Mouse (Mus musculus): Measurements from ENCODE around the gene Clcnkb.

- no peak for TF ChIP-seq POLR2A (IDR thresholded peaks at IDR 0.05; ENCODE audit: control insufficient read depth in 1 of 2, insufficient read depth in 1 of 2, low read depth in 1 of 2, low read length in 2 of 2, poor library complexity in 1 of 2)
- no peak for TF ChIP-seq CTCF (IDR thresholded peaks at IDR 0.05 in 2 of 3, conservative IDR thresholded peaks at IDR 0.05 in 1 of 3; ENCODE audit: control insufficient read depth in 1 of 3, insufficient read depth in 1 of 3, low read depth in 2 of 3, low read length in 3 of 3, poor library complexity in 1 of 3, severe bottlenecking in 1 of 3)
- TF ChIP-seq POLR2AphosphoS2 (IDR thresholded peaks at IDR 0.05; ENCODE audit: low read length): no peak
- no peak for TF ChIP-seq TCF12 (IDR thresholded peaks at IDR 0.05; ENCODE audit: low read depth, low read length)
- TF ChIP-seq EP300 (IDR thresholded peaks at IDR 0.05; ENCODE audit: low read depth in 1 of 2, low read length in 2 of 2): no peak
- TF ChIP-seq ZC3H11A (IDR thresholded peaks at IDR 0.05; ENCODE audit: low read depth, low read length): no peak
These were observed 5.1 kb upstream of the Clcnkb start for GRCm38 (mm10) chr4:141420886-141421285.
